In genomic region chr3:137853011-137853410, GRCm38 (mm10) we compare ENCODE assay signal across 8 mouse cellular contexts. TPM values are rescaled to one million over a fixed set of nuclear protein-coding genes. Genes with fewer than 3 reads are reported as not detected.
DNase-seq lines count a peak whose midpoint lies in the region; ATAC-seq and TF ChIP-seq lines count a peak whose summit lies in the region.
"Not testable (repeated sequence)": the region's sequence is repeated elsewhere in the genome, so short reads cannot be mapped to it uniquely, and the experiment has no call there.

No protein-coding gene starts in this region.

- not testable (repeated sequence) for TF ChIP-seq CTCF in bone marrow macrophage, adult 2 months (IDR thresholded peaks at IDR 0.05; ENCODE audit: low read depth, low read length); heart, postnatal 0 days (IDR thresholded peaks at IDR 0.05; ENCODE audit: low read depth); kidney, postnatal 0 days (IDR thresholded peaks at IDR 0.05; ENCODE audit: low read depth)

- peak overlapping the region; percentile 54 for H3K27ac ChIP-seq in bone marrow macrophage, adult 2 months (ENCODE audit: insufficient read depth, low read depth, low read length)
- H3K27ac ChIP-seq in heart, postnatal 0 days (ENCODE audit: low read depth): 0 out of 2 replicates have a peak overlapping the region, but pooled peaks have one; percentile 10
- 0 out of 2 replicates have a peak overlapping the region, but pooled peaks have one; percentile 15 for H3K27ac ChIP-seq in kidney, postnatal 0 days
- H3K27ac ChIP-seq in macrophage: peak overlapping the region; percentile 19; the same call in 1 of the 2 replicates

- not testable (repeated sequence) for TF ChIP-seq EP300 in heart, postnatal 0 days (IDR thresholded peaks at IDR 0.05; ENCODE audit: low read depth)

- H3K4me2 ChIP-seq in heart, postnatal 0 days (ENCODE audit: low read depth, low read length); kidney, postnatal 0 days (ENCODE audit: low read length): not testable (repeated sequence)

- not testable (repeated sequence) for H3K79me2 ChIP-seq in macrophage (ENCODE audit: inconsistent target)

- not testable (repeated sequence) for H3K36me3 ChIP-seq in heart, postnatal 0 days (replicated peaks; ENCODE audit: control insufficient read depth, insufficient read depth, low read length); kidney, postnatal 0 days (ENCODE audit: insufficient read depth, low read length); macrophage (ENCODE audit: inconsistent target)

- H3K4me1 ChIP-seq in bone marrow macrophage, adult 2 months (ENCODE audit: control insufficient read depth, insufficient read depth, low read length); heart, postnatal 0 days (ENCODE audit: control insufficient read depth, insufficient read depth); kidney, postnatal 0 days (replicated peaks; ENCODE audit: insufficient read depth, low read length): not testable (repeated sequence)

- H3K9me3 ChIP-seq in heart, postnatal 0 days (replicated peaks; ENCODE audit: control insufficient read depth, low read length); kidney, postnatal 0 days (replicated peaks; ENCODE audit: low read length): not testable (repeated sequence)

- not testable (repeated sequence) for H3K9ac ChIP-seq in heart, postnatal 0 days (replicated peaks; ENCODE audit: low read depth, low read length); kidney, postnatal 0 days (ENCODE audit: low read depth, low read length)

- H3K4me3 ChIP-seq in bone marrow macrophage, adult 2 months (ENCODE audit: insufficient read depth, low read length); heart, postnatal 0 days (ENCODE audit: low read depth, low read length); kidney, postnatal 0 days (replicated peaks; ENCODE audit: low read depth, low read length); macrophage (ENCODE audit: inconsistent target): not testable (repeated sequence)

- not testable (repeated sequence) for TF ChIP-seq POLR2A in bone marrow macrophage, adult 2 months (IDR thresholded peaks at IDR 0.05; ENCODE audit: borderline replicate concordance, low read depth, low read length)

- peak; percentile 45 for DNase-seq in CD4-positive, CD25-positive, alpha-beta regulatory T cell, adult 2 months (ENCODE audit: low read depth, low spot score)
- peak; percentile 18 for DNase-seq in heart, adult 11 months
- DNase-seq in heart, postnatal 0 days (ENCODE audit: low spot score); kidney, postnatal 0 days (ENCODE audit: low spot score): not testable (repeated sequence)

- 38% methylated on average over 1 of the region's 1 CpGs for WGBS in heart, postnatal 0 days
- 87% methylated on average over 1 of the region's 1 CpGs for WGBS in kidney, postnatal 0 days
- 63% methylated on average over 1 of the region's 1 CpGs for WGBS in macrophage (ENCODE audit: missing documents)

- not testable (repeated sequence) for ATAC-seq in heart, postnatal 0 days (ENCODE audit: insufficient read depth, low read depth); kidney, postnatal 0 days (replicated peaks; ENCODE audit: low FRiP score, low read depth)
- peak; percentile 35; the same call in 1 of the 2 replicates for ATAC-seq in megakaryocyte progenitor cell, adult 5-6 weeks (replicated peaks; ENCODE audit: poor library complexity)
- ATAC-seq in neutrophil, adult 5-6 weeks (ENCODE audit: extremely low read depth, insufficient number of reproducible peaks, low FRiP score, poor library complexity, severe bottlenecking): peak; percentile 61; the same call in 1 of the 2 replicates

- H3K27me3 ChIP-seq in heart, postnatal 0 days (ENCODE audit: control insufficient read depth, insufficient read depth, low read length); kidney, postnatal 0 days (ENCODE audit: insufficient read depth, low read length): not testable (repeated sequence)

RNA-seq across cellular contexts. Expression of gene H2afz, which starts 11.3 kb away (rescaled TPM):
- 619 and 702 TPM in 2 replicates for polyA plus RNA-seq in bone marrow macrophage, adult 2 months (2012; ENCODE audit: insufficient read depth, insufficient read length, missing spikeins)
- total RNA-seq in heart, postnatal 0 days (2014; rRNA removed; ENCODE audit: low replicate concordance): 541 and 680 TPM in 2 replicates
- polyA plus RNA-seq in heart, postnatal 0 days (2015; fragmentation: Nextera tagmentation; extraction: Ambion mirVana): 517 and 550 TPM in 2 replicates
- polyA plus RNA-seq in kidney, postnatal 0 days (2015; fragmentation: Nextera tagmentation; extraction: Ambion mirVana): 1,659 and 1,680 TPM in 2 replicates
- 10 to 100 TPM; 20.2 to 78.1 (median 45.3) TPM for total RNA-seq in macrophage (2018; cell fraction: chromatin; rRNA removed)
- 100 to 1,000 TPM; 120 to 200 (median 162) TPM for total RNA-seq in macrophage (2018; cell fraction: cytosol; rRNA removed)
- total RNA-seq in macrophage (2018; cell fraction: nucleus; rRNA removed): 100 to 1,000 TPM in 6 of 26 experiments, 10 to 100 TPM in 20; 39.3 to 168 (median 74.9) TPM
- 124 to 262 TPM (median 236 TPM) in 3 replicates for polyA plus RNA-seq in macrophage (2018)
- 1,493 and 1,629 TPM in 2 replicates for total RNA-seq in megakaryocyte progenitor cell, adult 5-6 weeks (2015)
- 1,461 and 1,542 TPM in 2 replicates for total RNA-seq in megakaryocyte progenitor cell, adult 5-6 weeks (2017)
- total RNA-seq in neutrophil, adult 5-6 weeks (2017): 202 and 241 TPM in 2 replicates

RNA-seq across cellular contexts. Expression of gene Dnajb14, which starts 14.5 kb away (rescaled TPM):
- polyA plus RNA-seq in bone marrow macrophage, adult 2 months (2012; ENCODE audit: insufficient read depth, insufficient read length, missing spikeins): 55.8 and 62.7 TPM in 2 replicates
- 4.0 and 5.1 TPM in 2 replicates for total RNA-seq in heart, postnatal 0 days (2014; rRNA removed; ENCODE audit: low replicate concordance)
- polyA plus RNA-seq in heart, postnatal 0 days (2015; fragmentation: Nextera tagmentation; extraction: Ambion mirVana): 7.4 and 8.6 TPM in 2 replicates
- polyA plus RNA-seq in kidney, postnatal 0 days (2015; fragmentation: Nextera tagmentation; extraction: Ambion mirVana): 11.6 and 12.1 TPM in 2 replicates
- 100 to 1,000 TPM in 4 of 26 experiments, 10 to 100 TPM in 22; 18.1 to 133 (median 45.6) TPM for total RNA-seq in macrophage (2018; cell fraction: chromatin; rRNA removed)
- total RNA-seq in macrophage (2018; cell fraction: cytosol; rRNA removed): 10 to 100 TPM in 25 of 26 experiments, 1 to 10 TPM in 1; 10.0 to 52.7 (median 19.8) TPM
- total RNA-seq in macrophage (2018; cell fraction: nucleus; rRNA removed): 100 to 1,000 TPM in 2 of 26 experiments, 10 to 100 TPM in 24; 15.0 to 122 (median 33.7) TPM
- polyA plus RNA-seq in macrophage (2018): 20.4 to 33.0 TPM (median 25.9 TPM) in 3 replicates
- 4.5 and 7.3 TPM in 2 replicates for total RNA-seq in megakaryocyte progenitor cell, adult 5-6 weeks (2015)
- 5.4 and 6.2 TPM in 2 replicates for total RNA-seq in megakaryocyte progenitor cell, adult 5-6 weeks (2017)
- total RNA-seq in neutrophil, adult 5-6 weeks (2017): 12.8 and 13.4 TPM in 2 replicates
